Mouse (Mus musculus) MEL (cell line): ENCODE data around the gene Gm49322. TPM values are rescaled to one million over a fixed set of nuclear protein-coding genes. Genes with fewer than 3 reads are reported as not detected.

Experiments
- DNase-seq: peaks from one replicate; pipeline ENCODE4 v3.0.0; 2011; ENCODE audit warnings: low read depth, low spot score
- H3K27ac ChIP-seq: 2 replicates; pipeline ENCODE4 v1.5.1; 2012; ENCODE audit warnings: low read depth, mild to moderate bottlenecking, control low read depth, low read length, moderate library complexity; ENCODE audit not compliant: control insufficient read depth
- H3K27me3 ChIP-seq, 2 experiments: fragments of 150-350 bp in 1 of 2; sonication (generic) in 1 of 2; 2 replicates each; pipeline ENCODE4 v1.6.1; 2012; ENCODE audit warnings: low read length in 2 of 2, mild to moderate bottlenecking in 2 of 2, improper control_type of control experiment in 1 of 2, moderate library complexity in 1 of 2; ENCODE audit not compliant: insufficient read depth in 2 of 2, control insufficient read depth in 1 of 2
- H3K36me3 ChIP-seq, 2 experiments: 2 replicates each; pipeline ENCODE4 v1.6.1; 2012 to 2014; ENCODE audit warnings: low read length in 2 of 2, improper control_type of control experiment in 1 of 2, inconsistent platforms in 1 of 2, mild to moderate bottlenecking in 1 of 2; ENCODE audit not compliant: insufficient read depth in 2 of 2, control insufficient read depth in 1 of 2
- H3K4me1 ChIP-seq, 2 experiments: fragments of 150-350 bp in 1 of 2; sonication (generic) in 1 of 2; 2 replicates each; pipeline ENCODE4 v1.6.1; 2012; ENCODE audit warnings: low read length in 2 of 2, improper control_type of control experiment in 1 of 2, mild to moderate bottlenecking in 1 of 2; ENCODE audit not compliant: insufficient read depth in 2 of 2, control insufficient read depth in 1 of 2
- H3K4me3 ChIP-seq, 2 experiments: fragments of 150-350 bp in 1 of 2; sonication (generic) in 1 of 2; 2 replicates each; pipeline ENCODE4 v1.5.1; 2012; ENCODE audit warnings: low read depth in 2 of 2, low read length in 2 of 2, mild to moderate bottlenecking in 2 of 2, moderate library complexity in 2 of 2, control low read depth in 1 of 2, improper control_type of control experiment in 1 of 2; ENCODE audit not compliant: control insufficient read depth in 1 of 2, insufficient read depth in 1 of 2
- H3K79me2 ChIP-seq: 2 replicates; pipeline ENCODE4 v1.6.1; 2012; ENCODE audit warnings: mild to moderate bottlenecking, low read length, moderate library complexity; ENCODE audit not compliant: control insufficient read depth, poor library complexity, insufficient read depth
- H3K9ac ChIP-seq: 2 replicates; pipeline ENCODE4 v1.6.1; 2012; ENCODE audit warnings: low read depth, mild to moderate bottlenecking, control low read depth, low read length, moderate library complexity; ENCODE audit not compliant: control insufficient read depth, poor library complexity, severe bottlenecking
- H3K9me3 ChIP-seq: fragments of 150-350 bp; sonication (generic); replicated peaks from 2 replicates; pipeline ENCODE4 v1.6.1; 2012; ENCODE audit warnings: mild to moderate bottlenecking, low read length, improper control_type of control experiment, moderate library complexity; ENCODE audit not compliant: insufficient read depth
- BHLHE40 ChIP-seq: IDR thresholded peaks from 2 replicates; pipeline ENCODE4 v1.6.1; 2012; ENCODE audit warnings: low read depth, mild to moderate bottlenecking, inconsistent platforms, low read length, improper control_type of control experiment, borderline replicate concordance
- CHD1 ChIP-seq: IDR thresholded peaks from 2 replicates; pipeline ENCODE4 v1.6.1; 2012; ENCODE audit warnings: low read depth, mild to moderate bottlenecking, inconsistent platforms, low read length, improper control_type of control experiment
- CTCF ChIP-seq, 3 experiments: IDR thresholded peaks in 2 of 3; conservative IDR thresholded peaks in 1 of 3; 2 replicates each; pipeline ENCODE4 v1.5.1; 2011 to 2012; ENCODE audit warnings: low read length in 3 of 3, low read depth in 2 of 3, mild to moderate bottlenecking in 2 of 3, improper control_type of control experiment in 1 of 3, inconsistent platforms in 1 of 3, mixed read lengths in 1 of 3, moderate library complexity in 1 of 3; ENCODE audit not compliant: control insufficient read depth in 1 of 3, insufficient read depth in 1 of 3, poor library complexity in 1 of 3, severe bottlenecking in 1 of 3
- E2F4 ChIP-seq: IDR thresholded peaks from 2 replicates; pipeline ENCODE4 v1.6.1; 2011; ENCODE audit warnings: low read depth, low read length, improper control_type of control experiment, borderline replicate concordance
- ELF1 ChIP-seq: IDR thresholded peaks from 2 replicates; pipeline ENCODE4 v1.6.1; 2014; ENCODE audit warnings: low read depth, mild to moderate bottlenecking, inconsistent platforms, low read length, improper control_type of control experiment, moderate library complexity
- EP300 ChIP-seq, 2 experiments: IDR thresholded peaks; 2 replicates each; pipeline ENCODE4 v1.6.1; 2011; ENCODE audit warnings: improper control_type of control experiment in 2 of 2, low read length in 2 of 2, low read depth in 1 of 2, mild to moderate bottlenecking in 1 of 2
- ETS1 ChIP-seq: IDR thresholded peaks from 2 replicates; pipeline ENCODE4 v1.6.1; 2012; ENCODE audit warnings: low read depth, mild to moderate bottlenecking, inconsistent platforms, low read length, improper control_type of control experiment, moderate library complexity
- HCFC1 ChIP-seq: IDR thresholded peaks from 2 replicates; pipeline ENCODE4 v1.6.1; 2012; ENCODE audit warnings: low read depth, mild to moderate bottlenecking, inconsistent platforms, low read length, improper control_type of control experiment, moderate library complexity
- MAX ChIP-seq: IDR thresholded peaks from 2 replicates; pipeline ENCODE4 v1.6.1; 2011; ENCODE audit warnings: low read length, improper control_type of control experiment
- MAZ ChIP-seq: IDR thresholded peaks from 2 replicates; pipeline ENCODE4 v1.6.1; 2012; ENCODE audit warnings: low read depth, mild to moderate bottlenecking, inconsistent platforms, low read length, improper control_type of control experiment
- MEF2A ChIP-seq: IDR thresholded peaks from 2 replicates; pipeline ENCODE4 v1.6.1; 2014; ENCODE audit warnings: low read depth, mild to moderate bottlenecking, inconsistent platforms, low read length, improper control_type of control experiment; ENCODE audit not compliant: poor library complexity, insufficient replicate concordance, severe bottlenecking; ENCODE audit errors: extremely low read depth
- MXI1 ChIP-seq: IDR thresholded peaks from 2 replicates; pipeline ENCODE4 v1.6.1; 2011; ENCODE audit warnings: mild to moderate bottlenecking, low read depth, low read length, improper control_type of control experiment
- MYC ChIP-seq: IDR thresholded peaks from 2 replicates; pipeline ENCODE4 v1.6.1; 2011; ENCODE audit warnings: low read depth, mild to moderate bottlenecking, low read length, improper control_type of control experiment, moderate library complexity
- NELFE ChIP-seq: IDR thresholded peaks from 2 replicates; pipeline ENCODE4 v1.6.1; 2011; ENCODE audit warnings: low read depth, low read length, improper control_type of control experiment
- NRF1 ChIP-seq: IDR thresholded peaks from 2 replicates; pipeline ENCODE4 v1.6.1; 2014; ENCODE audit warnings: low read depth, mild to moderate bottlenecking, inconsistent platforms, low read length, improper control_type of control experiment, moderate library complexity; ENCODE audit not compliant: poor library complexity, insufficient read depth, severe bottlenecking
- POLR2A ChIP-seq, 2 experiments: IDR thresholded peaks; 2 replicates each; pipeline ENCODE4 v1.6.1; 2011 to 2012; ENCODE audit warnings: low read length in 2 of 2, mild to moderate bottlenecking in 2 of 2, control low read depth in 1 of 2, improper control_type of control experiment in 1 of 2, low read depth in 1 of 2, moderate library complexity in 1 of 2; ENCODE audit not compliant: control insufficient read depth in 1 of 2, insufficient read depth in 1 of 2, poor library complexity in 1 of 2
- POLR2AphosphoS2 ChIP-seq: IDR thresholded peaks from 2 replicates; pipeline ENCODE4 v1.6.1; 2011; ENCODE audit warnings: low read length, improper control_type of control experiment
- RAD21 ChIP-seq: IDR thresholded peaks from 2 replicates; pipeline ENCODE4 v1.6.1; 2011; ENCODE audit warnings: mild to moderate bottlenecking, low read depth, low read length, improper control_type of control experiment
- RCOR1 ChIP-seq: IDR thresholded peaks from 2 replicates; pipeline ENCODE4 v1.6.1; 2012; ENCODE audit warnings: low read depth, mild to moderate bottlenecking, inconsistent platforms, low read length, improper control_type of control experiment
- SIN3A ChIP-seq: IDR thresholded peaks from 2 replicates; pipeline ENCODE4 v1.6.1; 2012; ENCODE audit warnings: low read length, improper control_type of control experiment, inconsistent platforms
- SMC3 ChIP-seq: IDR thresholded peaks from 2 replicates; pipeline ENCODE4 v1.6.1; 2011; ENCODE audit warnings: low read depth, low read length, improper control_type of control experiment
- TAL1 ChIP-seq: IDR thresholded peaks from 2 replicates; pipeline ENCODE4 v1.6.1; 2012; ENCODE audit warnings: mild to moderate bottlenecking, inconsistent platforms, low read length, moderate library complexity, mixed read lengths
- TCF12 ChIP-seq: IDR thresholded peaks from 2 replicates; pipeline ENCODE4 v1.6.1; 2014; ENCODE audit warnings: low read depth, mild to moderate bottlenecking, inconsistent platforms, low read length, improper control_type of control experiment, moderate library complexity
- USF1 ChIP-seq: IDR thresholded peaks from 2 replicates; pipeline ENCODE4 v1.6.1; 2014; ENCODE audit warnings: low read depth, mild to moderate bottlenecking, inconsistent platforms, low read length, improper control_type of control experiment, moderate library complexity
- USF2 ChIP-seq, 2 experiments: IDR thresholded peaks; 2 replicates each; pipeline ENCODE4 v1.6.1; 2011 to 2012; ENCODE audit warnings: improper control_type of control experiment in 2 of 2, low read length in 2 of 2, borderline replicate concordance in 1 of 2, inconsistent platforms in 1 of 2, low read depth in 1 of 2, mild to moderate bottlenecking in 1 of 2; ENCODE audit not compliant: insufficient read depth in 1 of 2
- ZMIZ1 ChIP-seq: IDR thresholded peaks from 2 replicates; pipeline ENCODE4 v1.6.1; 2012; ENCODE audit warnings: low read depth, mild to moderate bottlenecking, inconsistent platforms, low read length, improper control_type of control experiment, moderate library complexity
- polyA plus RNA-seq, 2 experiments: library from polyadenylated mRNA; stranded (reverse) in 1 of 2; unstranded in 1 of 2; fragments of >175 nt in 1 of 2; fragments of >200 nt in 1 of 2; gene quantifications; 2 replicates each; pipeline versions ENCODE4 v1.2.1 to v1.2.4; 2012; ENCODE audit warnings: low replicate concordance in 2 of 2, low read depth in 1 of 2; ENCODE audit not compliant: insufficient read length in 2 of 2, insufficient read depth in 1 of 2, missing spikeins in 1 of 2
- total RNA-seq: library from RNA; depleted of rRNA; stranded (reverse); fragments of 300-350 nt; gene quantifications from 2 replicates; pipeline ENCODE4 v1.2.3, GENCODE M21; 2012

The Gm49322 gene
- total and polyA plus RNA-seq, 3 experiments, result 1.8 to 2.1 TPM; not detected in 1

DNA sequence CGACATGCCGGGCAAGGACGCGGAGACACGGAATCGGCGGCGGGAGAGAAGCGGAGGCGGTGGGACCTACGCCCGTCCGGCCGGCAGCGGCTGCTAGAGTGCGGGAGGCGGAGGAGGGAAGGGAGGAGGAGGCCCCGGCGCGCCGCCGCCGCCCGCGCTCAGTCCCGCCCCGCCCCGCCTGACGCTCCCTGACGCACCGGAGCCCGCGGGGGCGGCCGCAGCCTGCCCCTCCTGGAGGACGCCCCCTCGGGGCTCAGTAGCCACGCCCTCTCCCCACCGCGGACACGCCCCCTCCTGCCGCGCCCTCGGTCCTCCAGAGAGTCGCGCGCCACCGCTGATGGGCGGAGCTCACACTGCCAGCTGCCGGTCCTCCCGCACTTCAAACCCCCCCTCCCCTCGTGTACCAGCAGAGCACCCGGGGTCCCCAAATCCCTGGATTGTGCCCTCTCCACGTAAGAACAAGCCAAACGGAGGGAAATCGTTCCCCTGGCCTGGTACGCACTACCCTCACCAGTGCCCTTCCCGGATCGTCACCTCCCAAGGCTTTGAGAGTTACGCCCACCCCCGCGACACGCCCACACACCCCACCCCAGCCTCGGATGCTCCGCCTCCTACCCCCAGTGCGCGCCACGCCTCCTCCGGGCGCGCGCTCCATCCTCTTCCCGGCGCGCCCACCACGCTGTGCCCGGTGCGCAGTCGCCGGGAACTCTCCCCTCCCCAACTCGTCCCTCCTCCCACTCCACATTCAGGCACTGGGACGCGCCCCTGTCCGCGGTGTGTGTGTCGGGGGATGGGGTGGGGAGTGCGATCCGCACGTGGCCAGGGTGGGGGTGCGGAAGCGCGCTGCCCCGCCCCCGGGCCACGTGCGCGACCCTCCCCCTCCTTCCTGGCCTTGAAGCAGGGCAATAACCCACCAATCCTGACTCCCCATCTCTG is 28.4 kb upstream of the Gm49322 start, which contains the start of gene Klf16:
Klf16 (minus strand) TSS at position 127 of the 936 bp plus-strand sequence.
- peak within 1 kb of the TSS; percentile 93 for H3K9ac ChIP-seq
- TF ChIP-seq SMC3 (no peak), ELF1 (peak; percentile 73; the same call in 1 of the 2 replicates), RAD21 (no peak), POLR2A (IDR thresholded peaks at IDR 0.05; ENCODE audit: control insufficient read depth in 1 of 2, insufficient read depth in 1 of 2, low read depth in 1 of 2, low read length in 2 of 2, poor library complexity in 1 of 2) (peak; percentile 71 to 83; a peak in 3 of 4 replicates), CTCF (IDR thresholded peaks at IDR 0.05 in 2 of 3, conservative IDR thresholded peaks at IDR 0.05 in 1 of 3; ENCODE audit: control insufficient read depth in 1 of 3, insufficient read depth in 1 of 3, low read depth in 2 of 3, low read length in 3 of 3, poor library complexity in 1 of 3, severe bottlenecking in 1 of 3) (0 out of 6 replicates have a peak, but pooled peaks of 1 of the 3 experiments have one; percentile 0), EP300 (IDR thresholded peaks at IDR 0.05; ENCODE audit: low read depth in 1 of 2, low read length in 2 of 2) (peak in 1 of 2 experiments; percentile 62; a peak in 2 of 4 replicates), MAZ (peak; percentile 94), TAL1 (no peak), MAX (peak; percentile 98), E2F4 (0 out of 2 replicates have a peak, but pooled peaks have one; percentile 18), MEF2A (no peak), TCF12 (peak; percentile 63; the same call in 1 of the 2 replicates), POLR2AphosphoS2 (peak; percentile 20; the same call in 1 of the 2 replicates), ZMIZ1 (peak; percentile 66; the same call in 1 of the 2 replicates), USF2 (IDR thresholded peaks at IDR 0.05; ENCODE audit: borderline replicate concordance in 1 of 2, insufficient read depth in 1 of 2, low read depth in 1 of 2, low read length in 2 of 2) (no peak), NELFE (peak; percentile 86), MXI1 (peak; percentile 100), HCFC1 (peak; percentile 55; the same call in 1 of the 2 replicates), NRF1 (peak; percentile 86), ETS1 (peak; percentile 72), USF1 (peak; percentile 92), CHD1 (no peak), MYC (peak; percentile 99), SIN3A (peak; percentile 95), RCOR1 (no peak), BHLHE40 (peak; percentile 95)
- TF ChIP-seq, all 39 proteins: peak for 19
- Histone ChIP-seq H3K36me3 (peaks cover 0 to 30% of the 10 kb centered on the region in 2 experiments; a peak in 2 of 4 replicates), H3K27ac (peak within 1 kb of the TSS; percentile 95), H3K4me3 (peak within 1 kb of the TSS; percentile 88 to 94), H3K4me1 (peaks cover 11 to 38% of the 10 kb centered on the region in 2 experiments; a peak in 3 of 4 replicates), H3K27me3 (no peaks in the 10 kb centered on the region), H3K9me3 (no peaks in the 10 kb centered on the region), H3K79me2 (peaks cover 47% of the 10 kb centered on the region)
- DNase-seq, result peak; percentile 97
